Mouse (Mus musculus) layer of hippocampus, adult 8-10 months (tissue): ENCODE results near the gene Plxnb1. TPM values are rescaled to one million over a fixed set of nuclear protein-coding genes. Genes with fewer than 3 reads are reported as not detected.

ENCODE experiments used
- DNase-seq, 2 experiments: peaks; one replicate each; pipeline ENCODE4 v3.0.0; 2022; ENCODE audit warnings: low spot score in 2 of 2
- total RNA-seq, 4 experiments: library from RNA; stranded (reverse); gene quantifications; 2 replicates each; pipeline ENCODE4 v1.2.4; 2022

Plxnb1 gene
- total RNA-seq, 4 experiments from 2014 or later: 82.9 to 99.8 (median 89.8) TPM

DNA sequence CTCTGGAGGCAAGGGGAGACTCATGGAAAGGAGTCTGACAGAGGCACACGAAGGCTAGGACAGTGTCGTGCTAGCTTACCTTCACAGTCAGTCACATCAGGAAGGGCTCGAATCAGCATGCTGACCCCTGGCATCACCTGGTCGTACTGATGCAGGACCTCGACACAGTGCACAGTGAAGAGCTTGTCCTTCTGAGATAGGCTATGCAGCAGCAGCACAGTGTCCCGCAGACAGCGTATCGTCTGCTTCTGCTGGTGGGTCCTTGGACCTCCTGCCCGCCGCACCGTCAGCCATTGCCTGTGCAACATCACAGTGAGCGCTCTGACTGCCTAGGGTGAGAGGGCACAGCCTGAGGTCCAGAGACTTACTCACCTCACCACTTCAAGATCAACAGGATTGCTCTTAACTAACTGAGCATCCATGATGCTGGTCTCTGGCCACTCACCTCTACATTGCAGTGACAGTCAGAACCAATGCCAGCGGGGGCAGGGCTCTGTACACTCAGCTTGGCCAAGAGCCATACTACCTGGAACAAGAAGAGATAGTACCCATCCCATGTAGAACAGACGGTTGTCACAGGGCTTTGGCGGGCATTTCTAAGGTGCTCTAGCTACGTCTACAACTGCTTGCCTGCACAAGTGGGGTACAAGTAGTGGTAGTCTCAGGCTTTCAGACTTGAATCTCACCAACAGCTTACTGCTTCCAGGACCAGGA is 34.8 kb upstream of the Plxnb1 start:
- DNase-seq: no peak

DNA sequence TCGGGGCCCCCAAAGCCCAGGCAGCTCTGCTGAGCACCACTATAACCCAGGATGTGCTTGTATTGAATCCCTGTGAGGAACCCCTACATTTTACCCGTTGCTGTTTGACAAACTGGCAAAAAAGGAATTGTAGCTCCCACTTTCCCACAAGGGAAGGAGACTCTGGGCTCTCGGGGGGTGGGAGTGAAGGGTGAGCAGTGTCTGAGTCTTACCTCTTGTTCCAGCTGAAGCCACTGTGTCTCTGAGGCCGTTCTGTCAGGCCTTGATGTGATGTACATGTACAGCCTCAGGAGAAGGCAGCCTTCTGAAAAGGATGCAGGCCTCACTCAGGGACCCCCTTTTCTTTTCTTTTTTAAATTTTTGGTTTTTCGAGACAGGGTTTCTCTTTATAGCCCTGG is 34.3 kb upstream of the Plxnb1 start:
- no peak for DNase-seq

DNA sequence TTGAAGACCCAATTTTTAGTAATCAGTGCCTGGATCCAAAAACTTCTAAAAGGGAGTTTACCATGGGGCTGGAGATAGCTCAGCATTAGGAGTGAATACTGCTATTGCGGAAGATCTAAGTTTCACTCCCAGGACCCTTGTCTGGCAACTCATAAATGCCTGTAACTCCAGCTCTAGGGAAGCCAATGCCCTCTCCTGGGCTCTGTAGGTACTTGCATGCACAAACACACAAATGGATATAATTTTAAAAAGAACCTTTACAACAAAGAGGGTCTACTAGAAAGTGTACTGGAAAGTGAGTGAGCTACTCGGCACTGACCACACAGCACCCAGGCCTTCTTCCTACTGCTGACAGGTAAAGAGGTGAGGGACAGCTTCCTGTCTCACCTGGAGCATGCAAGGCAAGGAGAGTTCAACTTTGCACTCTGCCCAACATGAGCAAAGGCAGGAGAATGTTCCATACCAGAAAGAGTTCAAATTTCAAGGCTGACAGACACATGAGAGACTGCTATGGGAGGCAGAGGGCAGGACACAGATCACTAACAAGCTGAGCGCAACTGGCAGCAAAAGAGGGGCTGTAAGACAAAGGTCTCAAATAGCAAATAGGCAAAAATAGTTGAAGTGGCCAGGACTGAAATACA is 27.0 kb upstream of the Plxnb1 start:
- no peak for DNase-seq

DNA sequence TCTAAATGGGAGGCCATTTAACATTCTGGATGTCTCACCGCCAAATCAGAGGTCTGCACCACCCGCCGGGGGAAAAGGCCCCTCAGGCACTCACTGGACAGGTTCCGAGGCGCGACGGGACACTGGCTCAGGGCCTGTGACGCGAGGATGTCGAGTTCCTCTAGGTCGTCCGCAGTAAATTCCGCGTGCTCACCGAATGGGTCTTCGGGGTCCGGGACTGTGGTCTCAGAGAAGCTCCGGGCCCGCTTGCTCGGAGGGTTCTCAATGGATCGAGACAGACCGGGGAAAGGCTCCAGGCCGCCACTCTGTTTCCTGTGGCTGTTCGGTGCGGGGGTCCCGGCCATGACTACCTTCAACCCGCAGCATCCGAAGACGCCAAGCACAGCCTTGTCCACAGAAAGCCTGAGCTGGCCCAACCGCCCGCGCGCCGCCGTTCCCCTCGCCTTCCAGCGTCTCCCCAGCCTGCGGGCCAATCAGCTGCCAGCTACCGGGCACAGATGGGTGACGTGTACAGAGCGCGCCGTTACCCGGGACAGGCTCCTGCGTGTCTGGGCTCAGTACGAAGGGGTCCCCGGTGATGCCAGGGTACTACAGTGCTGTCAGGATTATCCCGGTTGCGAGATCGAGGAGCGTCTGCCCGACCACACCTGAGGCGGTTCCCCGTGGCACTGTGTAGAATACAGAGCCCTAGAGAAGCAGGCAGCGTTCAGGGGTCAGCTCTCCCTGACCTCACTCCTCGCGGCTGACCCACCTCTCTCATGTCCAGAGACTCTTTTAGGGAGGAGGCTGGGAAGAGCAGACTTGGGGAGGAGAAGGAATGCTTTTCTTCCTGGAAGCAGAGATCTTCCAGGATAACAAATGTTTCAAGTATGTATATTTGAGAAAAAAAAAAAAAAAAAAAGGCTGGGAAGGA is 21.3 kb upstream of the Plxnb1 start, which contains the start of gene Atrip:
TSS of gene Atrip (minus strand) at position 464 of the 913 bp plus-strand sequence.
- peak; percentile 91 to 93 for DNase-seq

DNA sequence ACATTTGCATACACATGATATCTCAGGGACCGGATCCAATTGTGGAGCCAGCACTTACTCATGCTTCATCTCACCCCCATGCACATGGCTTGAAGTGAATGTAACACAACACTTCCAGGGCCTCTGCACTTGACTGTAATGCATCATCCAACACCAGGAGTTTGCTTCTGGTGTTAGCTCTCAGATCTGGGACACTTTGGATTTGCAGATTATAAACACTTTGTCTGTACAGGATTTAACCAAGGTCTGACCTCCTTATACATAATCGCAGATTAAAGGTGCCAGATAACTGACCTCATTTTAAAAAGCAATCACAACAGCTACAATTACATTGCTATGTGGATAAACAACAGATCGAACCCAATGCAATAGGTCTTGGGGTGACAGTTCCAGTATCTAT is 14.7 kb upstream of the Plxnb1 start:
- DNase-seq: no peak

GRCm38 (mm10) chr9:109081749-109082123 is 13.5 kb upstream of the Plxnb1 start:
- DNase-seq: no peak

DNA sequence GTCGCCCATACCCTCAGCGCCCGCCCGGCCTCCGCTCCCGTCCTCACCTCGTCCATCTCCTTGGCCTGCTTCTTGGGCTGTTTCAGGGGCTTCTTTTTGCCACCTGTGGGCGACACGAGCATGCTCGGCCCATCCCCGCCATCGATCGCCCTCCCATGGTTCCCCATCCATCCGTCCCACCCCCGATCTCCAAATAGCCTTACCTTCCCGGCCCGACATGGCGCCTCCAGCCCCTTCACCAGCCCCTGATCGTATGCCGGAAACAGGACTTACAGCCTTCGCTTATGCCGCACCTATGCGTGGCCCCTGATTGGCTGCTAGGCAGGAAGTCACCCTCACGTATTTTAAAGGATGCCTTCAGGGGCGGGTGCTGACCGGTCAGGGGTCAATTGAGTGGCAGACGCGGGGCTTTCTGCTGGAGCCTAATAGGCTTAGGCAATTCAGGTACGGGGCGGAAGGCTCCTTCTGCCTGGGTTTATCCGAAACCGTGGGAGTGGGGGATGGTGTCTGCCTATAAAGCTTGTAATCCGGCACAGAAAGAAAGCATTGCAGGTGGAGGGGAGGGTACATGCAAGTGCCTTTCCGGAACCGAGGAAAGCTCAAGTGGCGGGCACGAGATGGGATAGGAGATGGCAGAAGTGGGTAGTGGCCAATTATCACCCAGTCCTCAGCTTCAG is 12.9 kb upstream of the Plxnb1 start, which contains the start of the genes Ccdc51 and Tma7:
TSS of gene Ccdc51 (plus strand) at position 370 of the 677 bp plus-strand sequence.
TSS of gene Tma7 (minus strand) at position 464 of the 677 bp plus-strand sequence.
- peak; percentile 87 to 88 for DNase-seq

DNA sequence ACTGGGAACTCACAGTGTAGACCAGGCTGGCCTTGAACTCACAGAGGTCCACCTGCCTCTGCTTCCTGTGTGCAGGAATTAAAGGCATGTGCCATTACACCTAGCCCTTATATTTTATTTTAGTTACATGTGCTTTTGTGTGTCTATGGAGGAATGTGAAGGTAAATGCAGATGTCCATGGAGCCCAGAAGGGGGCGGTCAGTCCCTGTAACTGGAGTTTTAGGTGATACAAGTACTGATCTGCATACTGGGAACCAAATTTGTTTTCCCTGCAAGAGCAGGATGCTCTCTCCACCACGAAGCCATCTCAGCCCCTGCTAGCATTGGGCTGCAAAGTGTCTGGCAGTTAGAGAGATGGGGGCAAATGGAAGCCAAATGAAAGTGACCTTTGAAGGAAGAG is 10.3 kb upstream of the Plxnb1 start:
- DNase-seq: no peak

DNA sequence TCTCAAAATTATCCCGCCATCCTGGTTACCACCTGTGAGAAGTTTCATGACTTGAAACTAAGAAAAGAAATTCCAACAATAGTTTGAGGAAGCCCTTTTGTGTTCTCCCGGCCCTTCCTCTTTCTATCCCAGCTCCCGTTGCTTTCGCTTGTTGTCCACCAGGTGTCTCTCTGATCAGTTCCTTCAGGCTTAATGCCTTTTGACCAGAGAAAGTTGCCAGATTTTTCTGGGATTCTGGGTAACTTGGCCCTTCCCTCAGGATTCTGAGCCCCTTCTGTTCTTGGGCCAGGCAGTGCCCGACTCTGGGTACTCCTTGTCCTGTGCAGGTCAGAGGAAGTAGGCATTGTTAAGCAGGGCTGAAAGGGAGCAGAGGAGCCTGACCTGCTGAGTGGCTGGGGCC is 7.2 kb upstream of the Plxnb1 start:
- no peak for DNase-seq

GRCm38 (mm10) chr9:109090446-109090845 is 4.7 kb upstream of the Plxnb1 start:
- DNase-seq: no peak

DNA sequence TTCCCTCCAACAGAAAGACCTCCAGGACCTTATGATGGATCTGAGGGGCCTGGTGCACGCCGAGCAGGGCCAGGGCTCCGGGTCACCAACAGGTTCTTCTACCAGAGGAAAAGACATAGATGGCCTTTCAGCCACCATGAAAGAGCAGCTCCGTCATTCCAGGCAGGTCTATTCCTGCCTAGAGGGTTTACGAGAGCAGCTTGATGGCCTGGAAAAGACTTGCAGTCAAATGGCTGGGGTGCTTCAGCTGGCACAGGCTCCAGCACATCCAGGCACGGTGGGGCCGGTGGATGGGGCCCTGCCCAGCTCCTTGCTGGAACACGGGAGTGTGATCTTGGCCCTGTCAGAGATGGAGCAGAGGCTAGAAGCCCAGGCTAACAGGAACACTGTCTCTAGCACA is 3.4 kb upstream of the Plxnb1 start:
- DNase-seq: no peak

GRCm38 (mm10) chr9:109092799-109093198 is 2.4 kb upstream of the Plxnb1 start:
- no peak for DNase-seq

- no peak for DNase-seq
Measured at GRCm38 (mm10) chr9:109093786-109094552, 1.2 kb upstream of the Plxnb1 start.

DNA sequence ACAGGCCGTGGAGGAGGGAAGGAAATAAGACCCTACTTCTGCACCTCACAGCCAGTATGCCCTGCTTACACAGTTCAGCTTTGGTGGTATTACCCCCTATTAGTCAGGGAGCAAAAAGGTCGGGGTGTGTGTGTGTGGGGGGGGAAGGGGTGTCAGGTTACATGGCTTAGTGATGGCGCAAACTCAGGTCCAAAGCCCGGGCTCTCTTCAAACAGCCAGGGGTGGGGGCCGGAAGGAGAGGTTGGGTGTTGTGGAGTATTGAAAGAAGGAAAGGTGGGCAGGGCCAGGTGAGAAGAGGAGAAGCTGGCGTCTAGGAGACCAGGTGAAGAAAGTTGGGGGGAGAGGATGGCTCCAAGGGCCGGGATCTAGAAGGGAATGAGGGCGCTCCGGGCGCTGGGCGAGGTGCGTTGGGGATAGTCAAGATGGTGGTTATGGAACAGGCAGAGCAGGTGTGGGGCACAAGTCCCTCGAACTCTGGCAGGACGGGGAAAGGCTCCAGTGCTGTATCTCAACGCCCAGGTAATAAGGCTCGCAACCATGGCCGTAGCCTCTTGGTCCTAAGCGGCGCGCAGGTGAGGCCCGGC is 544 bp upstream of the Plxnb1 start:
- DNase-seq: no peak

GRCm38 (mm10) chr9:109096251-109096661 is 1.1 kb downstream of the Plxnb1 start:
- DNase-seq: no peak

DNA sequence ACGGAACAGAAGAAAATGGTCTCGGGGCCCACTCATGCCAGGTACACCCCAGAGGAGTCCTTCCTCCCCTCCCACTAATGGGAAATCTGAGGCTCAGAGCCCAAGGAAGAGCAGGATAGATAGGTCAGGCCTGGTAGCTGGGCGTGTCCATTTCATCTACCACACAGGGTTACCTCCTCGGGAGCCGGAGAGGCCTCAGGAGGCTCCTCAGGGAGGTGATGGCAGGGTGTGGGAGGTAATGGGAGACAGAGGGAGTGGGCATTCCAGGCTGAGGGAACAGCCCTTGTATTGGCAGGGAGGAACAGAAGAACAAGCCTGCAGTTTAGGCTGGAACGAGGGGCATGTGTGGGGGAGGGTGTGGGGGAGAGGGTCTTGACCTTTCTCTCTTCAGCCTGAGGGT is 1.7 kb downstream of the Plxnb1 start:
- DNase-seq: no peak

DNA sequence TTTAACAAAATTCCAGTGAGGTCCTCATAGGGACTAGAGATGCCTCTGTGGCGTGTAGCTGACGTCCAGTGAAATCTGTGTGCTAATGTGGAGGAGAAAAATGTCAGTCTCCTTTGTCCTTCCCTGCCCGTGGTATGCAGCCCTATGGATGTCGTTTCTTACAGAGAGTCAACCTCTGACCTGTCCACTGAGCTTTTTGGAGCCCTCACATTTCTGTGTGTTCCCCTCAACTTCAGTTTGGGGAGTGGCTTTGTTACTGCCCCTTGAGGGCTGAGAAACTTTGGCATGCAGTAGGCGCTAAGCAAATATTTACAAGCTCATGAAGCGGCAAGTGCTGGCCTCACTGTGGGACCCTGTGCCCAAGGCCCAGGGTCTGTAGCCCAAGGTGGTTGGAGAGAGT is 2.1 kb downstream of the Plxnb1 start:
- no peak for DNase-seq

DNA sequence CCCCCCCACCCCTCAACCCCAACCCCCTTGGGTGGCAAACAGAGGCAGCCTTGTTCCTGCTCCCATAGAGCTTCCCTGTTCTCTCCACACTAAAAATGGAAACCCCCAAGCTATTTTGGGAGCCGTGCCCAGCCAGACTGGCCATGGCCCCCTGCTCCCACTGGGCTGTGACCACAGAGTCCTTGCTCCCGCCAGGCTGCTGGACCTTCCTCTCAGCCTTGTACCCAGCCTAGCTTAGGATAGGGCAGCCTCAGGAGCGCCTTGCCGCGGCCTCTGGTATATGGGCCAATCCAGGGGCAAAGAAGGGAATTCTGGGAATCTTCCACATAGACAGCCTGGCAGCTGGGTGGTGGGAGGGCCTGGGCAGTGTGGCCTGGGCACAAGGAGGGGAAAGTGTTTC is 2.6 kb downstream of the Plxnb1 start:
- peak; percentile 82 to 88 for DNase-seq

DNA sequence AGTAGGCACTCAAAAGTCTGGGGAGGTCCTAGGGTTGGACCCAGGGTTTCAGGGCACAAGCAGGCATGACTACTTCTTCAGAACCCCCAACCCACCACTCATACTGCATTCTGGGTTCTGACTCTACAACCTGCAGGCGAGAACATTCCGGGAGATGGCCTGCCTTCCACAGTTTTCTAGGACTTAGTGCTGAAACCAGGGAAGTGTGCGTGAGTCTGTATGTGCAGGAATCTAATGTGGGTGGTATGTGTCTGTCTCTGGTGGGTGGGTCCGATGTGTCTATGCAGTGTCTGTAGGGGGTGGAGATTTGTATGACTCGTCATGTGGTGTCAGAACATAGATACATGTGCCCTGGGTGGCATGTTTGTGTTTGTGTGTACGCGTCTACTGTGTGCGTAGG is 3.2 kb downstream of the Plxnb1 start:
- no peak for DNase-seq

DNA sequence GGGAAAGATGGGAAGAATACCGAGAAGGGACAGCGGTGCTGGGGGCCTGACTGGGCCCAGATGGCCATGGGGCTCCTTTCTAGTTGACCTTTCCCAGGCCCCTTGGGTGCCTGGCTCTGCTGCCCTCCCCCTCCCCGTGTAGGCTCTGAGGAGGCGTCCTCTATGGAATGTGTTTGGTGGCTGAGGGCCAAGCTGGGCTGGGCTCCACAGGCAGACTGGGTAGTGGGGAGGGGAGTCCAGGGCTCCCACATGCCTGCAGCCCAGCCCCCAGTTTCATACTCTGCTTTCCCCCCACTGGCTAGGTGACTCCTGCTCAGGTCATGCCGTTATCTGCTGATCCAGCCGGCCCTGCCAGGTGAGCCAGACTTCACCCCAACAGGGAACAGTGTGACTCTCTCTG is 3.8 kb downstream of the Plxnb1 start:
- DNase-seq: peak in 1 of 2 experiments; percentile 47
